Mouse (Mus musculus) neural tube, embryonic 15.5 days (tissue): ENCODE results near the gene Anks6. TPM values are rescaled to one million over a fixed set of nuclear protein-coding genes. Genes with fewer than 3 reads are reported as not detected.

Experiments
- ATAC-seq: fragments of 200-750 bp; cut with Nextera tagmentation; 2 replicates; pipeline ENCODE4 v1.8.0; 2017; ENCODE audit warnings: mild to moderate bottlenecking, moderate TSS enrichment, moderate library complexity; ENCODE audit not compliant: low FRiP score
- H3K27ac ChIP-seq: fragments of 300-500 bp; sonication (generic); replicated peaks from 2 replicates; pipeline ENCODE4 v1.5.1; 2015; ENCODE audit warnings: mild to moderate bottlenecking, inconsistent platforms
- H3K27me3 ChIP-seq: fragments of 300-500 bp; sonication (generic); replicated peaks from 2 replicates; pipeline ENCODE4 v1.6.1; 2015; ENCODE audit warnings: inconsistent platforms
- H3K36me3 ChIP-seq: fragments of 300-500 bp; sonication (generic); 2 replicates; pipeline ENCODE4 v1.6.1; 2015; ENCODE audit warnings: inconsistent platforms
- H3K4me1 ChIP-seq: fragments of 300-500 bp; sonication (generic); 2 replicates; pipeline ENCODE4 v1.6.1; 2015; ENCODE audit warnings: inconsistent platforms
- H3K4me2 ChIP-seq: fragments of 300-500 bp; sonication (generic); 2 replicates; pipeline ENCODE4 v1.6.1; 2015; ENCODE audit warnings: inconsistent platforms, mild to moderate bottlenecking, moderate library complexity
- H3K4me3 ChIP-seq: fragments of 300-500 bp; sonication (generic); replicated peaks from 2 replicates; pipeline ENCODE4 v1.5.1; 2015; ENCODE audit warnings: mild to moderate bottlenecking, inconsistent platforms
- H3K9ac ChIP-seq: fragments of 300-500 bp; sonication (generic); replicated peaks from 2 replicates; pipeline ENCODE4 v1.6.1; 2015; ENCODE audit warnings: mild to moderate bottlenecking, inconsistent platforms
- H3K9me3 ChIP-seq: fragments of 300-500 bp; sonication (generic); replicated peaks from 2 replicates; pipeline ENCODE4 v1.6.1; 2016; ENCODE audit warnings: inconsistent platforms
- WGBS: fragments of 180-500 bp; shearing (Covaris S2); methylation state at CpG from one replicate; pipeline ENCODE4 v1.1.7; 2015; ENCODE audit warnings: mixed read lengths; 5-methylcytosine and 5-hydroxymethylcytosine counted together
- polyA plus RNA-seq: library from polyadenylated mRNA; unstranded; fragments of >200 nt; fragmentation: Nextera tagmentation; extraction: Ambion mirVana; gene quantifications from 2 replicates; pipeline ENCODE4 v1.2.1, GENCODE M21; 2015

Gene Anks6
- polyA plus RNA-seq, 1 experiment from 2014 or later: 4.4 TPM

- Histone ChIP-seq H3K9me3 (no peaks in the 10 kb centered on the region), H3K9ac (no peak overlapping the region), H3K4me1 (peaks cover 28% of the 10 kb centered on the region), H3K27me3 (no peaks in the 10 kb centered on the region), H3K4me2 (peak overlapping the region; percentile 22), H3K27ac (peak overlapping the region; percentile 37; the same call in 1 of the 2 replicates), H3K36me3 (peaks cover 3% of the 10 kb centered on the region), H3K4me3 (no peak overlapping the region)
- 0 out of 2 replicates have a peak, but pooled peaks have one; percentile 12 for ATAC-seq
- WGBS: 50% methylated on average over 12 of the region's 12 CpGs
Observed at GRCm38 (mm10) chr4:47010400-47011231, 46.6 kb downstream of the Anks6 start.

- Histone ChIP-seq H3K4me1 (no peaks in the 10 kb centered on the region), H3K9ac (no peak overlapping the region), H3K36me3 (no peaks in the 10 kb centered on the region), H3K4me3 (no peak overlapping the region), H3K27ac (no peak overlapping the region), H3K9me3 (no peaks in the 10 kb centered on the region), H3K27me3 (0 out of 2 replicates have a peak, but pooled peaks cover 2% of the 10 kb centered on the region), H3K4me2 (no peak overlapping the region)
- ATAC-seq: no peak
- WGBS: 72% methylated on average over 8 of the region's 8 CpGs
Observed at GRCm38 (mm10) chr4:47000626-47001395, 56.4 kb downstream of the Anks6 start.

- Histone ChIP-seq H3K4me1 (peaks cover 7% of the 10 kb centered on the region), H3K4me3 (no peak overlapping the region), H3K4me2 (no peak overlapping the region), H3K27me3 (peaks cover 16% of the 10 kb centered on the region), H3K36me3 (no peaks in the 10 kb centered on the region), H3K9me3 (no peaks in the 10 kb centered on the region), H3K9ac (no peak overlapping the region), H3K27ac (no peak overlapping the region)
- no peak for ATAC-seq
- 91% methylated on average over 2 of the region's 2 CpGs for WGBS
Observed at GRCm38 (mm10) chr4:46997969-46998368, 59.3 kb downstream of the Anks6 start.

GRCm38 (mm10) chr4:46992827-46993473 is 64.3 kb downstream of the Anks6 start:
- ATAC-seq: no peak
- no peak overlapping the region for H3K9ac ChIP-seq
- no peak overlapping the region for H3K4me3 ChIP-seq
- H3K27me3 ChIP-seq: peaks cover 33% of the 10 kb centered on the region
- 6% methylated on average over 8 of the region's 8 CpGs for WGBS
- H3K27ac ChIP-seq: no peak overlapping the region
- no peaks in the 10 kb centered on the region for H3K36me3 ChIP-seq
- no peaks in the 10 kb centered on the region for H3K9me3 ChIP-seq
- peaks cover 52% of the 10 kb centered on the region for H3K4me1 ChIP-seq
- H3K4me2 ChIP-seq: 0 out of 2 replicates have a peak overlapping the region, but pooled peaks have one; percentile 2

GRCm38 (mm10) chr4:46991959-46992316 is 65.3 kb downstream of the Anks6 start:
- peaks cover 33% of the 10 kb centered on the region for H3K27me3 ChIP-seq
- WGBS: under 1% methylated on average over 30 of the region's 31 CpGs
- H3K27ac ChIP-seq: peak overlapping the region; percentile 90
- peak overlapping the region; percentile 82 for H3K4me2 ChIP-seq
- H3K4me1 ChIP-seq: peaks cover 56% of the 10 kb centered on the region
- H3K9me3 ChIP-seq: no peaks in the 10 kb centered on the region
- peak overlapping the region; percentile 89 for H3K9ac ChIP-seq
- peak overlapping the region; percentile 71 for H3K4me3 ChIP-seq
- ATAC-seq: peak; percentile 20
- no peaks in the 10 kb centered on the region for H3K36me3 ChIP-seq

GRCm38 (mm10) chr4:46991016-46991958 is 65.9 kb downstream of the Anks6 start, which contains the start of gene Gabbr2:
Gene Gabbr2 (minus strand): TSS chr4:46991873.
- H3K9ac ChIP-seq: peak within 1 kb of the TSS; percentile 89
- peak; percentile 78 for ATAC-seq
- under 1% methylated on average over 80 of the region's 134 CpGs for WGBS
- peak within 1 kb of the TSS; percentile 82 for H3K4me2 ChIP-seq
- H3K27me3 ChIP-seq: peaks cover 33% of the 10 kb centered on the region
- H3K4me3 ChIP-seq: peak within 1 kb of the TSS; percentile 71
- no peaks in the 10 kb centered on the region for H3K36me3 ChIP-seq
- H3K9me3 ChIP-seq: no peaks in the 10 kb centered on the region
- peak within 1 kb of the TSS; percentile 90 for H3K27ac ChIP-seq
- H3K4me1 ChIP-seq: peaks cover 60% of the 10 kb centered on the region

- peaks cover 33% of the 10 kb centered on the region for H3K27me3 ChIP-seq
- H3K36me3 ChIP-seq: no peaks in the 10 kb centered on the region
- H3K9ac ChIP-seq: peak overlapping the region; percentile 89
- H3K4me2 ChIP-seq: peak overlapping the region; percentile 82
- H3K27ac ChIP-seq: peak overlapping the region; percentile 90
- ATAC-seq: peak; percentile 35
- H3K4me3 ChIP-seq: peak overlapping the region; percentile 71
- no peaks in the 10 kb centered on the region for H3K9me3 ChIP-seq
- H3K4me1 ChIP-seq: peaks cover 60% of the 10 kb centered on the region
- WGBS: 4% methylated on average over 29 of the region's 29 CpGs
Observed at GRCm38 (mm10) chr4:46990281-46991015, 66.8 kb downstream of the Anks6 start.

- WGBS: under 1% methylated on average over 17 of the region's 17 CpGs
- peak; percentile 79 for ATAC-seq
- H3K4me2 ChIP-seq: peak overlapping the region; percentile 82
- no peaks in the 10 kb centered on the region for H3K36me3 ChIP-seq
- H3K9ac ChIP-seq: peak overlapping the region; percentile 89
- peaks cover 28% of the 10 kb centered on the region for H3K27me3 ChIP-seq
- peak overlapping the region; percentile 90 for H3K27ac ChIP-seq
- no peaks in the 10 kb centered on the region for H3K9me3 ChIP-seq
- peak overlapping the region; percentile 71 for H3K4me3 ChIP-seq
- peaks cover 60% of the 10 kb centered on the region for H3K4me1 ChIP-seq
Observed at GRCm38 (mm10) chr4:46989842-46990241, 67.4 kb downstream of the Anks6 start.

GRCm38 (mm10) chr4:46988824-46989223 is 68.4 kb downstream of the Anks6 start:
- H3K27ac ChIP-seq: no peak overlapping the region
- no peak for ATAC-seq
- WGBS: 61% methylated on average over 4 of the region's 4 CpGs
- peak overlapping the region; percentile 71 for H3K4me3 ChIP-seq
- H3K27me3 ChIP-seq: peaks cover 26% of the 10 kb centered on the region
- H3K9ac ChIP-seq: no peak overlapping the region
- peak overlapping the region; percentile 82 for H3K4me2 ChIP-seq
- no peaks in the 10 kb centered on the region for H3K9me3 ChIP-seq
- H3K36me3 ChIP-seq: no peaks in the 10 kb centered on the region
- peaks cover 60% of the 10 kb centered on the region for H3K4me1 ChIP-seq

- Histone ChIP-seq H3K4me3 (no peak overlapping the region), H3K27me3 (peaks cover 20% of the 10 kb centered on the region), H3K4me2 (peak overlapping the region; percentile 82; the same call in 1 of the 2 replicates), H3K9ac (no peak overlapping the region), H3K36me3 (no peaks in the 10 kb centered on the region), H3K4me1 (peaks cover 57% of the 10 kb centered on the region), H3K27ac (no peak overlapping the region), H3K9me3 (no peaks in the 10 kb centered on the region)
- WGBS: 70% methylated on average over 3 of the region's 3 CpGs
- no peak for ATAC-seq
Observed at GRCm38 (mm10) chr4:46988257-46988656, 69.0 kb downstream of the Anks6 start.
